Mouse (Mus musculus): ENCODE measurements around the gene Cox6b2. TPM values are rescaled to one million over a fixed set of nuclear protein-coding genes. Genes with fewer than 3 reads are reported as not detected.

Cox6b2 gene
- polyA plus RNA-seq, 1 experiment: 94.6 TPM

GRCm38 (mm10) chr7:4771202-4771601, 18.3 kb upstream of the Cox6b2 start, which contains the start of gene Fam71e2:
TSS of gene Fam71e2 (minus strand) at chr7:4771302.
- H3K27me3 ChIP-seq (replicated peaks): peaks cover 29% of the 10 kb centered on the region
- TF ChIP-seq FLI1 (IDR thresholded peaks at IDR 0.05; ENCODE audit: low read length) (no peak), GATA1 (IDR thresholded peaks at IDR 0.05; ENCODE audit: borderline replicate concordance, low read length) (no peak)
- peaks cover 14% of the 10 kb centered on the region for H3K9me3 ChIP-seq
- peak within 1 kb of the TSS; percentile 2 for H3K4me3 ChIP-seq (replicated peaks)
- H3K36me3 ChIP-seq (replicated peaks; ENCODE audit: low read length): no peaks in the 10 kb centered on the region
- peaks cover 4% of the 10 kb centered on the region; the same call in 1 of the 2 replicates for H3K4me1 ChIP-seq

GRCm38 (mm10) chr7:4764946-4765710, 12.2 kb upstream of the Cox6b2 start:
- no peaks in the 10 kb centered on the region for H3K9me3 ChIP-seq

GRCm38 (mm10) chr7:4759670-4760069, 6.8 kb upstream of the Cox6b2 start:
- no peaks in the 10 kb centered on the region for H3K9me3 ChIP-seq
- no peak for TF ChIP-seq FLI1 (IDR thresholded peaks at IDR 0.05; ENCODE audit: low read length)
- no peak for TF ChIP-seq GATA1 (IDR thresholded peaks at IDR 0.05; ENCODE audit: borderline replicate concordance, low read length)
- peaks cover under 1% of the 10 kb centered on the region for H3K4me1 ChIP-seq
- H3K27me3 ChIP-seq (replicated peaks): peaks cover 29% of the 10 kb centered on the region
- no peaks in the 10 kb centered on the region for H3K36me3 ChIP-seq (replicated peaks; ENCODE audit: low read length)
- H3K4me3 ChIP-seq (replicated peaks): no peak overlapping the region

More at GRCm38 (mm10) chr7:4764946-4765710, 12.2 kb upstream of the Cox6b2 start:
- H3K27me3 ChIP-seq (replicated peaks): peaks cover 16% of the 10 kb centered on the region
- H3K4me3 ChIP-seq (replicated peaks): peak overlapping the region; percentile 25
- no peaks in the 10 kb centered on the region for H3K36me3 ChIP-seq (replicated peaks; ENCODE audit: low read length)
- TF ChIP-seq GATA1 (IDR thresholded peaks at IDR 0.05; ENCODE audit: borderline replicate concordance, low read length) (no peak), FLI1 (IDR thresholded peaks at IDR 0.05; ENCODE audit: low read length) (no peak)
- peaks cover 12% of the 10 kb centered on the region for H3K4me1 ChIP-seq

GRCm38 (mm10) chr7:4751971-4752820, 698 bp downstream of the Cox6b2 start:
- Histone ChIP-seq H3K36me3 (replicated peaks; ENCODE audit: low read length) (peaks cover 41% of the 10 kb centered on the region), H3K4me1 (peaks cover 57% of the 10 kb centered on the region), H3K9me3 (no peaks in the 10 kb centered on the region), H3K27me3 (replicated peaks) (peaks cover 4% of the 10 kb centered on the region), H3K4me3 (replicated peaks) (peak overlapping the region; percentile 93)
- TF ChIP-seq FLI1 (IDR thresholded peaks at IDR 0.05; ENCODE audit: low read length): no peak
- TF ChIP-seq GATA1 (IDR thresholded peaks at IDR 0.05; ENCODE audit: borderline replicate concordance, low read length): no peak

- H3K36me3 ChIP-seq (replicated peaks; ENCODE audit: low read length): peaks cover 71% of the 10 kb centered on the region
- no peak for TF ChIP-seq GATA1 (IDR thresholded peaks at IDR 0.05; ENCODE audit: borderline replicate concordance, low read length)
- no peak for TF ChIP-seq FLI1 (IDR thresholded peaks at IDR 0.05; ENCODE audit: low read length)
- H3K4me3 ChIP-seq (replicated peaks): peak overlapping the region; percentile 63
- H3K27me3 ChIP-seq (replicated peaks): no peaks in the 10 kb centered on the region
- H3K9me3 ChIP-seq: no peaks in the 10 kb centered on the region
- peaks cover 86% of the 10 kb centered on the region for H3K4me1 ChIP-seq
Measured at GRCm38 (mm10) chr7:4749169-4749568, 3.7 kb downstream of the Cox6b2 start.

- Histone ChIP-seq H3K27me3 (replicated peaks) (no peaks in the 10 kb centered on the region), H3K36me3 (replicated peaks; ENCODE audit: low read length) (peaks cover 79% of the 10 kb centered on the region), H3K4me1 (peaks cover 93% of the 10 kb centered on the region), H3K9me3 (no peaks in the 10 kb centered on the region), H3K4me3 (replicated peaks) (no peak overlapping the region)
- TF ChIP-seq GATA1 (IDR thresholded peaks at IDR 0.05; ENCODE audit: borderline replicate concordance, low read length): no peak
- TF ChIP-seq FLI1 (IDR thresholded peaks at IDR 0.05; ENCODE audit: low read length): no peak
Measured at GRCm38 (mm10) chr7:4748321-4748720, 4.6 kb downstream of the Cox6b2 start.

- no peak for TF ChIP-seq FLI1 (IDR thresholded peaks at IDR 0.05; ENCODE audit: low read length)
- H3K4me3 ChIP-seq (replicated peaks): peak overlapping the region; percentile 33
- no peaks in the 10 kb centered on the region for H3K9me3 ChIP-seq
- H3K4me1 ChIP-seq: peaks cover 93% of the 10 kb centered on the region
- no peaks in the 10 kb centered on the region for H3K27me3 ChIP-seq (replicated peaks)
- peaks cover 89% of the 10 kb centered on the region for H3K36me3 ChIP-seq (replicated peaks; ENCODE audit: low read length)
Measured at GRCm38 (mm10) chr7:4747156-4747899, 5.6 kb downstream of the Cox6b2 start.

- H3K4me1 ChIP-seq: peaks cover 93% of the 10 kb centered on the region
- no peaks in the 10 kb centered on the region for H3K9me3 ChIP-seq
- H3K36me3 ChIP-seq (replicated peaks; ENCODE audit: low read length): peaks cover 96% of the 10 kb centered on the region
- H3K4me3 ChIP-seq (replicated peaks): peak overlapping the region; percentile 64
- no peak for TF ChIP-seq GATA1 (IDR thresholded peaks at IDR 0.05; ENCODE audit: borderline replicate concordance, low read length)
- TF ChIP-seq FLI1 (IDR thresholded peaks at IDR 0.05; ENCODE audit: low read length): no peak
- H3K27me3 ChIP-seq (replicated peaks): no peaks in the 10 kb centered on the region
Measured at GRCm38 (mm10) chr7:4746326-4746980, 6.4 kb downstream of the Cox6b2 start.

GRCm38 (mm10) chr7:4744886-4745285, 8.0 kb downstream of the Cox6b2 start:
- H3K4me3 ChIP-seq (replicated peaks): no peak overlapping the region
- H3K27me3 ChIP-seq (replicated peaks): no peaks in the 10 kb centered on the region
- H3K36me3 ChIP-seq (replicated peaks; ENCODE audit: low read length): peaks cover 86% of the 10 kb centered on the region
- no peaks in the 10 kb centered on the region for H3K9me3 ChIP-seq
- TF ChIP-seq GATA1 (IDR thresholded peaks at IDR 0.05; ENCODE audit: borderline replicate concordance, low read length): no peak
- TF ChIP-seq FLI1 (IDR thresholded peaks at IDR 0.05; ENCODE audit: low read length): no peak
- H3K4me1 ChIP-seq: peaks cover 87% of the 10 kb centered on the region
